ENCODE assay signal across 21 mouse cellular contexts in genomic region chr4:139403214-139403613, GRCm38 (mm10). TPM values are rescaled to one million over a fixed set of nuclear protein-coding genes. Genes with fewer than 3 reads are reported as not detected.
DNase-seq lines count a peak whose midpoint lies in the region; ATAC-seq and TF ChIP-seq lines count a peak whose summit lies in the region.
"Had no signal": no experiment of that assay in that cellular context is flagged by ENCODE, and none has a peak within 500 bp of the region (broad histone marks: within the 10 kb centered on the region; RNA-seq: fewer than 3 reads in every experiment).

No protein-coding gene starts in this region.

- peak; percentile 7 for DNase-seq in lung, embryonic 14.5 days
- DNase-seq in lung, postnatal 10 days: no peak
- DNase-seq in ES-CJ7 (ENCODE audit: low read depth, low spot score): peak; percentile 46
- no peak for DNase-seq in brain, embryonic 14.5 days (ENCODE audit: low read depth)
- no peak for DNase-seq in heart, adult 9 months (ENCODE audit: low spot score in 2 of 2)
- DNase-seq: adrenal gland, postnatal 10 days; cerebellum, adult 8-10 months; cerebellum, postnatal 36 days; heart, postnatal 36 days; kidney, postnatal 36 days had no signal

- TF ChIP-seq POLR2A in brain, embryonic 14.5 days (IDR thresholded peaks at IDR 0.05; ENCODE audit: borderline replicate concordance, extremely low read depth, insufficient read depth, insufficient read length, poor library complexity, severe bottlenecking): no peak

- H3K4me1 ChIP-seq in intestine, postnatal 0 days (replicated peaks; ENCODE audit: control insufficient read depth, insufficient read depth, low read length): no peaks in the 10 kb centered on the region
- H3K4me1 ChIP-seq in intestine, embryonic 15.5 days (replicated peaks): no peaks in the 10 kb centered on the region
- no peaks in the 10 kb centered on the region for H3K4me1 ChIP-seq in lung, embryonic 14.5 days (ENCODE audit: insufficient read depth)
- no peaks in the 10 kb centered on the region for H3K4me1 ChIP-seq in midbrain, embryonic 16.5 days (ENCODE audit: control insufficient read depth, insufficient read depth, low read length)
- H3K4me1 ChIP-seq: forebrain, embryonic 10.5 days; heart, embryonic 15.5 days; kidney, embryonic 15.5 days; limb, embryonic 12.5 days; midbrain, embryonic 12.5 days had no signal

- TF ChIP-seq CTCF in intestine, postnatal 0 days (IDR thresholded peaks at IDR 0.05; ENCODE audit: low read depth): peak; percentile 17; the same call in 1 of the 2 replicates
- peak; percentile 27 for TF ChIP-seq CTCF in lung, embryonic 14.5 days (IDR thresholded peaks at IDR 0.05; ENCODE audit: low read depth)
- 0 out of 2 replicates have a peak, but pooled peaks have one; percentile 5 for TF ChIP-seq CTCF in brain, embryonic 14.5 days (IDR thresholded peaks at IDR 0.05; ENCODE audit: borderline replicate concordance, extremely low read depth, insufficient read depth, insufficient read length)

- no peak overlapping the region for H3K27ac ChIP-seq in intestine, postnatal 0 days (ENCODE audit: low read depth, low read length)
- no peak overlapping the region for H3K27ac ChIP-seq in intestine, embryonic 15.5 days
- H3K27ac ChIP-seq in lung, embryonic 14.5 days (ENCODE audit: low read depth): no peak overlapping the region
- H3K27ac ChIP-seq in midbrain, embryonic 16.5 days (ENCODE audit: low read length): no peak overlapping the region
- H3K27ac ChIP-seq: forebrain, embryonic 10.5 days; heart, embryonic 15.5 days; hindbrain, embryonic 14.5 days; kidney, embryonic 15.5 days; limb, embryonic 12.5 days; midbrain, embryonic 12.5 days; stomach, postnatal 0 days had no signal

- no peaks in the 10 kb centered on the region for H3K27me3 ChIP-seq in intestine, postnatal 0 days (replicated peaks; ENCODE audit: control insufficient read depth, insufficient read depth, low read length)
- H3K27me3 ChIP-seq in intestine, embryonic 15.5 days (replicated peaks): no peaks in the 10 kb centered on the region
- no peaks in the 10 kb centered on the region for H3K27me3 ChIP-seq in lung, embryonic 14.5 days (ENCODE audit: insufficient read depth, low read length)
- no peaks in the 10 kb centered on the region for H3K27me3 ChIP-seq in midbrain, embryonic 16.5 days (ENCODE audit: control insufficient read depth, insufficient read depth, low read depth, low read length)
- H3K27me3 ChIP-seq: heart, embryonic 15.5 days; kidney, embryonic 15.5 days; limb, embryonic 12.5 days; midbrain, embryonic 12.5 days had no signal

- no peaks in the 10 kb centered on the region for H3K9me3 ChIP-seq in intestine, postnatal 0 days (ENCODE audit: control insufficient read depth)
- no peaks in the 10 kb centered on the region for H3K9me3 ChIP-seq in intestine, embryonic 15.5 days
- no peaks in the 10 kb centered on the region for H3K9me3 ChIP-seq in lung, embryonic 14.5 days (ENCODE audit: low read depth, low read length)
- no peaks in the 10 kb centered on the region for H3K9me3 ChIP-seq in midbrain, embryonic 16.5 days (replicated peaks; ENCODE audit: control insufficient read depth, low read length, poor library complexity, severe bottlenecking)
- H3K9me3 ChIP-seq: forebrain, embryonic 10.5 days; heart, embryonic 15.5 days; kidney, embryonic 15.5 days; limb, embryonic 12.5 days; midbrain, embryonic 12.5 days had no signal

- H3K9ac ChIP-seq in intestine, postnatal 0 days (ENCODE audit: low read depth, low read length): no peak overlapping the region
- H3K9ac ChIP-seq in intestine, embryonic 15.5 days: no peak overlapping the region
- H3K9ac ChIP-seq in lung, embryonic 14.5 days: no peak overlapping the region
- H3K9ac ChIP-seq in midbrain, embryonic 16.5 days (ENCODE audit: low read depth, low read length): no peak overlapping the region
- H3K9ac ChIP-seq: heart, embryonic 15.5 days; hindbrain, embryonic 14.5 days; kidney, embryonic 15.5 days; limb, embryonic 12.5 days; midbrain, embryonic 12.5 days had no signal

- no peak for ATAC-seq in intestine, postnatal 0 days
- ATAC-seq in intestine, embryonic 15.5 days: no peak
- no peak for ATAC-seq in lung, embryonic 14.5 days (ENCODE audit: insufficient read depth)
- no peak for ATAC-seq in midbrain, embryonic 16.5 days

- no peak overlapping the region for H3K4me3 ChIP-seq in intestine, postnatal 0 days (ENCODE audit: low read depth, low read length)
- H3K4me3 ChIP-seq in intestine, embryonic 15.5 days (replicated peaks): no peak overlapping the region
- no peak overlapping the region for H3K4me3 ChIP-seq in lung, embryonic 14.5 days (ENCODE audit: low read depth, low read length)
- no peak overlapping the region for H3K4me3 ChIP-seq in midbrain, embryonic 16.5 days (ENCODE audit: low read depth, low read length)
- H3K4me3 ChIP-seq: forebrain, embryonic 10.5 days; heart, embryonic 15.5 days; kidney, embryonic 15.5 days; limb, embryonic 12.5 days; midbrain, embryonic 12.5 days had no signal

- peaks cover 97% of the 10 kb centered on the region for H3K36me3 ChIP-seq in intestine, postnatal 0 days (ENCODE audit: control insufficient read depth, insufficient read depth)
- H3K36me3 ChIP-seq in intestine, embryonic 15.5 days: peaks cover 64% of the 10 kb centered on the region
- peaks cover 96% of the 10 kb centered on the region for H3K36me3 ChIP-seq in lung, embryonic 14.5 days (ENCODE audit: insufficient read depth)
- H3K36me3 ChIP-seq in midbrain, embryonic 16.5 days (ENCODE audit: control insufficient read depth, insufficient read depth, low read length): peaks cover 53% of the 10 kb centered on the region

- WGBS in intestine, postnatal 0 days: 77% methylated on average over 14 of the region's 14 CpGs
- 84% methylated on average over 14 of the region's 14 CpGs for WGBS in intestine, embryonic 15.5 days
- 73% methylated on average over 14 of the region's 14 CpGs for whole genome bisulfite sequencing in lung, embryonic 14.5 days
- WGBS in midbrain, embryonic 16.5 days: 84% methylated on average over 14 of the region's 14 CpGs

- no peak overlapping the region for H3K4me2 ChIP-seq in intestine, postnatal 0 days (replicated peaks; ENCODE audit: low read depth)
- no peak overlapping the region for H3K4me2 ChIP-seq in intestine, embryonic 15.5 days (replicated peaks)
- no peak overlapping the region for H3K4me2 ChIP-seq in lung, embryonic 14.5 days
- no peak overlapping the region for H3K4me2 ChIP-seq in midbrain, embryonic 16.5 days (ENCODE audit: low read length)
- H3K4me2 ChIP-seq: heart, embryonic 15.5 days; hindbrain, embryonic 14.5 days; kidney, embryonic 15.5 days; limb, embryonic 12.5 days; liver, embryonic 11.5 days; midbrain, embryonic 12.5 days had no signal

RNA-seq across cellular contexts. Expression of gene Ubr4, which starts 50.8 kb away (rescaled TPM):
- polyA plus RNA-seq in intestine, postnatal 0 days (2015; fragmentation: Nextera tagmentation; extraction: Ambion mirVana): 27.5 and 30.0 TPM in 2 replicates
- polyA plus RNA-seq in intestine, embryonic 15.5 days (2015; fragmentation: Nextera tagmentation; extraction: Ambion mirVana): 52.7 and 59.0 TPM in 2 replicates
- 82.2 and 84.5 TPM in 2 replicates for polyA plus RNA-seq in lung, embryonic 14.5 days (2014; fragmentation: Nextera tagmentation; extraction: Ambion mirVana)
- polyA plus RNA-seq in brain, embryonic 14.5 days (2012; rRNA removed): 200 and 228 TPM in 2 replicates
- polyA plus RNA-seq in midbrain, embryonic 16.5 days (2015; fragmentation: Nextera tagmentation; extraction: Ambion mirVana): 78.6 and 86.2 TPM in 2 replicates

RNA-seq across cellular contexts. Expression of gene Emc1, which starts 50.8 kb away (rescaled TPM):
- polyA plus RNA-seq in intestine, postnatal 0 days (2015; fragmentation: Nextera tagmentation; extraction: Ambion mirVana): 7.9 and 8.8 TPM in 2 replicates
- 21.2 TPM in 2 replicates for polyA plus RNA-seq in intestine, embryonic 15.5 days (2015; fragmentation: Nextera tagmentation; extraction: Ambion mirVana)
- polyA plus RNA-seq in lung, embryonic 14.5 days (2014; fragmentation: Nextera tagmentation; extraction: Ambion mirVana): 28.7 and 31.0 TPM in 2 replicates
- polyA plus RNA-seq in brain, embryonic 14.5 days (2012; rRNA removed): 48.1 and 56.0 TPM in 2 replicates
- polyA plus RNA-seq in midbrain, embryonic 16.5 days (2015; fragmentation: Nextera tagmentation; extraction: Ambion mirVana): 47.7 and 49.4 TPM in 2 replicates

RNA-seq across cellular contexts. Expression of gene Mrto4, which starts 50.8 kb away (rescaled TPM):
- polyA plus RNA-seq in intestine, postnatal 0 days (2015; fragmentation: Nextera tagmentation; extraction: Ambion mirVana): 36.6 and 39.0 TPM in 2 replicates
- polyA plus RNA-seq in intestine, embryonic 15.5 days (2015; fragmentation: Nextera tagmentation; extraction: Ambion mirVana): 119 and 122 TPM in 2 replicates
- polyA plus RNA-seq in lung, embryonic 14.5 days (2014; fragmentation: Nextera tagmentation; extraction: Ambion mirVana): 118 and 136 TPM in 2 replicates
- 56.6 and 62.0 TPM in 2 replicates for polyA plus RNA-seq in brain, embryonic 14.5 days (2012; rRNA removed)
- polyA plus RNA-seq in midbrain, embryonic 16.5 days (2015; fragmentation: Nextera tagmentation; extraction: Ambion mirVana): 81.8 and 82.1 TPM in 2 replicates

Comparison
In these comparisons a context has a peak if more than half of its experiments do, and no peak if none do; other contexts are left out.
1. DNase-seq: peak in lung, embryonic 14.5 days (single experiment) and ES-CJ7 (single experiment); none in lung, postnatal 10 days (single experiment), brain, embryonic 14.5 days (single experiment) and heart, adult 9 months (0 of 2).
2. Peak in every context shown above with its lines, with median percentiles within 50 percentile points of each other: CTCF ChIP-seq.